Mouse (Mus musculus): Measurements from ENCODE around the gene Fus. TPM values are rescaled to one million over a fixed set of nuclear protein-coding genes. Genes with fewer than 3 reads are reported as not detected.
A peak's percentile ranks its signal among the peaks of the same experiment; 100 is the strongest.
"Not testable (repeated sequence)": the region's sequence is repeated elsewhere in the genome, so short reads cannot be mapped to it uniquely, and the experiment has no call there.

The Fus gene
- total RNA-seq, 2 experiments from 2014 or later: 76.2 to 78.4 TPM

GRCm38 (mm10) chr7:128004487-128005362 lies 37.5 kb downstream of the Fus start:
- peak; percentile 69 for DNase-seq

GRCm38 (mm10) chr7:128006193-128006592 lies 38.9 kb downstream of the Fus start:
- DNase-seq: no peak

- DNase-seq: no peak
Measured at GRCm38 (mm10) chr7:128009715-128010340, 42.6 kb downstream of the Fus start.

GRCm38 (mm10) chr7:128012136-128012780 lies 45.0 kb downstream of the Fus start:
- no peak for DNase-seq

GRCm38 (mm10) chr7:128013116-128013515 lies 45.9 kb downstream of the Fus start:
- no peak for DNase-seq

- not testable (repeated sequence) for DNase-seq
Measured at GRCm38 (mm10) chr7:128016134-128016533, 48.9 kb downstream of the Fus start.

GRCm38 (mm10) chr7:128016650-128017049 lies 49.4 kb downstream of the Fus start:
- no peak for DNase-seq

- DNase-seq: no peak
Measured at GRCm38 (mm10) chr7:128018275-128018674, 51.0 kb downstream of the Fus start.

GRCm38 (mm10) chr7:128019187-128019586 lies 51.9 kb downstream of the Fus start:
- no peak for DNase-seq

- no peak for DNase-seq
Measured at GRCm38 (mm10) chr7:128022974-128023373, 55.7 kb downstream of the Fus start.

GRCm38 (mm10) chr7:128023565-128023964 lies 56.3 kb downstream of the Fus start:
- no peak for DNase-seq

- DNase-seq: no peak
Measured at GRCm38 (mm10) chr7:128024364-128024763, 57.1 kb downstream of the Fus start.

- DNase-seq: no peak
Measured at GRCm38 (mm10) chr7:128024932-128025331, 57.7 kb downstream of the Fus start.

GRCm38 (mm10) chr7:128025381-128025780 lies 58.1 kb downstream of the Fus start:
- DNase-seq: no peak

GRCm38 (mm10) chr7:128031403-128031976 lies 64.2 kb downstream of the Fus start:
- no peak for DNase-seq

- no peak for DNase-seq
Measured at GRCm38 (mm10) chr7:128032290-128032988, 65.2 kb downstream of the Fus start.

GRCm38 (mm10) chr7:128032989-128033293 lies 65.7 kb downstream of the Fus start:
- no peak for DNase-seq

- no peak for DNase-seq
Measured at GRCm38 (mm10) chr7:128033616-128034015, 66.4 kb downstream of the Fus start.

Data from gastrocnemius, postnatal 25 days (tissue).